Mouse (Mus musculus) neural tube, embryonic 14.5 days (tissue): ENCODE measurements at regions not wholly inside any gene's neighbourhood (a gene's known extent, or its start where the extent isn't known, plus 50 kb on each side); places are given as distances from the start of the nearest gene placed in this dataset.
"Not testable (repeated sequence)": the region's sequence is repeated elsewhere in the genome, so short reads cannot be mapped to it uniquely, and the experiment has no call there.

ENCODE experiments used
- ATAC-seq: fragments of 200-750 bp; cut with Nextera tagmentation; 2 replicates; pipeline ENCODE4 v1.8.0; 2017; ENCODE audit warnings: low read depth, mild to moderate bottlenecking, moderate TSS enrichment, moderate library complexity
- H3K27ac ChIP-seq: fragments of 300-500 bp; sonication (generic); 2 replicates; pipeline ENCODE4 v1.5.1; 2014; ENCODE audit warnings: low read depth, mild to moderate bottlenecking, control low read depth, low read length, moderate library complexity, mixed read lengths
- H3K27me3 ChIP-seq: fragments of 300-500 bp; sonication (generic); 2 replicates; pipeline ENCODE4 v1.6.1; 2014; ENCODE audit warnings: low read length; ENCODE audit not compliant: control insufficient read depth, insufficient read depth
- H3K36me3 ChIP-seq: fragments of 300-500 bp; sonication (generic); 2 replicates; pipeline ENCODE4 v1.6.1; 2014; ENCODE audit warnings: low read length, mixed read lengths; ENCODE audit not compliant: control insufficient read depth, insufficient read depth
- H3K4me1 ChIP-seq: fragments of 300-500 bp; sonication (generic); 2 replicates; pipeline ENCODE4 v1.6.1; 2014; ENCODE audit warnings: low read length; ENCODE audit not compliant: control insufficient read depth, insufficient read depth
- H3K4me2 ChIP-seq: fragments of 300-500 bp; sonication (generic); 2 replicates; pipeline ENCODE4 v1.6.1; 2014; ENCODE audit warnings: mild to moderate bottlenecking, low read depth, low read length, control low read depth
- H3K4me3 ChIP-seq: fragments of 300-500 bp; sonication (generic); 2 replicates; pipeline ENCODE4 v1.5.1; 2014; ENCODE audit warnings: low read depth, low read length, control low read depth, mixed read lengths
- H3K9ac ChIP-seq: fragments of 300-500 bp; sonication (generic); replicated peaks from 2 replicates; pipeline ENCODE4 v1.6.1; 2014; ENCODE audit warnings: low read depth, mild to moderate bottlenecking, control low read depth, low read length, mixed read lengths
- H3K9me3 ChIP-seq: fragments of 300-500 bp; sonication (generic); 2 replicates; pipeline ENCODE4 v1.6.1; 2016; ENCODE audit warnings: low read length; ENCODE audit not compliant: control insufficient read depth
- WGBS: fragments of 180-500 bp; shearing (Covaris S2); extraction: QIAGEN DNeasy Blood & Tissue Kit; methylation state at CpG from one replicate; pipeline ENCODE4 v1.1.7; 2014; 5-methylcytosine and 5-hydroxymethylcytosine counted together

DNA sequence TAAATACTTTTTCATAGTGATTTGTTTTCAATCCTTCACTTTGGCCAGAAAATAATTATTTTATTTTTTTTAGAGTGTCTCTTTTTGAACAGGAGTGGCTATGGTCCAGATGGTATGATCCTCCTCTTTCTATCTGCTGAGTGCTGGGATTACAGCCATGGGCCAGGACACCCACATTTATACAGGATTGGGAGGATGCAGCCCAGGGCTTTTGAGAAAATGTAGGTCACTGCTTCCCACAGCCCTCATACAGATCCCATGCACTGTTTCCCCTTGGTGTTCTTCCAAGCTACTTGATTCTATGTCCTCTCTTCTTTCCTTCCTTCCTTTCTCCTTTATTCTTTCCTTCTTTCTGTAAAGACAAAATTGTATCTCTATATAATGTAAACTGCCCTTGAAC, 70.5 kb upstream of the Alkbh8 start:
- Histone ChIP-seq H3K4me3 (no peak overlapping the region), H3K4me2 (no peak overlapping the region), H3K27ac (no peak overlapping the region), H3K9me3 (peaks cover 12% of the 10 kb centered on the region; the same call in 1 of the 2 replicates), H3K36me3 (no peaks in the 10 kb centered on the region), H3K27me3 (no peaks in the 10 kb centered on the region), H3K9ac (no peak overlapping the region), H3K4me1 (no peaks in the 10 kb centered on the region)
- ATAC-seq: no peak

DNA sequence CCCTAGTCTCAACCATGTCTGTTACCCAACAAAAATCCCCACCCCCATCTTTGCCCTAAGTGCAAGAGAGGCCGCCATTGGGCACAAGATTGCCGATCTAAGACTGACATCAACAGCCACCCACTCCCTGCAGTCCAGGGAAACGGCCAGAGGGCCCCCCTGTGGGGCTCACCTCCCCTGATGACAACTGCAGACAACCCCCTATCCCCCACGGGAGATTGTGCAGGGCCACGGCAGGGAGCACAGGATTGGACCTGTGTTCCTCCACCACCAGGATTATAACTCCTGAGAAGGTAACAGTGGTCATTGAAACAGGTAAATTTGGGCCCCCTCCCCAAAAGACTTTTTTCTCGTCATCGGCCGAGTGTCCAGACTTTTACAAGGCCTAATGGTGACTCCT, 54.4 kb upstream of the Alkbh8 start:
- 82% methylated on average over 8 of the region's 8 CpGs for WGBS
- not testable (repeated sequence) for ATAC-seq, H3K4me2 ChIP-seq, H3K36me3 ChIP-seq, H3K27me3 ChIP-seq, H3K9ac ChIP-seq, H3K9me3 ChIP-seq, H3K27ac ChIP-seq, H3K4me3 ChIP-seq, H3K4me1 ChIP-seq

DNA sequence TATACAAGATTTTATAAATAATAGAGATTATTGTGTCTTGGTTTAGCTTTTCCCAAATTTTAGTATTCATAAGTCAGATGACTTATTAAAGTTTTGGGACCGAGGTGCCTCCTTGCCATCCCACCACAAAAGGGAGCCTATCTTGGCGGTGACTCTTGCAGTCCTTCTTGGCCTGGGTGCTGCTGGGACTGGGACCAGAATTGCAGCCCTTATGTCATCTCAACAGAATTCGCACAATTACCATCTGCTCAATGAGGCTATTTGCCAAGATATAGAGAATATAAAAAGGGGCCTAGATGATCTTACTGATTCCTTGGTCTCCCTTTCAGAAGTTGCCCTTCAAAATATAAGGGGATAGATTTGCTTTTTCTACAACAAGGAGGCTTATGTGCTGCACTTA, 53.0 kb upstream of the Alkbh8 start:
- not testable (repeated sequence) for H3K27ac ChIP-seq, H3K9me3 ChIP-seq, H3K4me1 ChIP-seq, H3K9ac ChIP-seq, H3K4me2 ChIP-seq, H3K36me3 ChIP-seq, ATAC-seq, H3K4me3 ChIP-seq, H3K27me3 ChIP-seq
- WGBS: 92% methylated on average over 3 of the region's 3 CpGs

DNA sequence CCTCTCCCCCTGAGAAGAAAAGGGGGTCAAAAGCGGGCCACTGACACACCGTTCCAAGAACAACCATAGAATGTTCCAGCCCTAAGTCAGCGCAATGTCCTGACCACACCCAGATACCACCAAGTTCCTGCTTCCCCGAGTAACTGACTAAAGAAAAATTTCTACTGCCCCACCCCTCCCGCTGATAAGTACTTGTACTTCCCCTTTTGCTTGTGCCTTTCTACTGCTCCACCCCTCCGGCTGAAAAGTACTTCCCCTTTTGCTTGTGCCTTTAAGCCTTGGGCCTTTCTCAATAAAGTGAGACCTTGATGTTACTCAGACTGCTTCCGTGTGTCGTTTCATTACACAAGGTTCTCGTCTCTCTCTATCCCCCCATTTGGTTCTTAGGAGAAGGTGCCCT, 51.6 kb upstream of the Alkbh8 start:
- H3K27me3 ChIP-seq, ATAC-seq: not testable (repeated sequence)
- 91% methylated on average over 9 of the region's 9 CpGs for WGBS

More for the DNA sequence above, 51.6 kb upstream of the Alkbh8 start:
- not testable (repeated sequence) for H3K36me3 ChIP-seq, H3K27ac ChIP-seq, H3K4me1 ChIP-seq, H3K9me3 ChIP-seq, H3K9ac ChIP-seq, H3K4me2 ChIP-seq, H3K4me3 ChIP-seq
